Mouse (Mus musculus): ENCODE results near the gene Fbxo27.

DNA sequence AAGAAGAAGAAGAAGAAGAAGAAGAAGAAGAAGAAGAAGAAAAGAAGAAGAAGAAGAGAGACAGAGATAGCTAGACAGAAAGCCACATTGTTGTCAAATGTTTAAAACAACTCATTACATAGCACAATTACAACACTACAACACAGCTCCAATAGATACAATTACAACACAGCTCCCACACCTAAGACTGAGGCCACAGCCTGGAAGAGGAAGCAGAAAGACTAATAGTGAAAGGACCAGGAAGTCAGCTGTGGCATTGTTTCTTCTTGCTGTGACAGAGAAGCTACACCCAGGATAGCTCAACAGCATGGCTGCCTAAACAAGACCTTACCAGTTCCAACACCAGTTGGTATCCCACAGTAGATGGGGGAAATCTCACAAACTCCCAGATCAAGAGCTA is 16.8 kb downstream of the Fbxo27 start:
- no peak for TF ChIP-seq CTCF (IDR thresholded peaks at IDR 0.05; ENCODE audit: borderline replicate concordance, insufficient read depth, low read length)
- TF ChIP-seq POLR2A (IDR thresholded peaks at IDR 0.05; ENCODE audit: low read depth, low read length): no peak
